Mouse (Mus musculus) layer of hippocampus, adult 11-12 months (tissue): ENCODE results near the gene Enpp7.

Experiments
- DNase-seq: peaks from one replicate; pipeline ENCODE4 v3.0.0; 2022; ENCODE audit warnings: low spot score

Enpp7 gene

DNA sequence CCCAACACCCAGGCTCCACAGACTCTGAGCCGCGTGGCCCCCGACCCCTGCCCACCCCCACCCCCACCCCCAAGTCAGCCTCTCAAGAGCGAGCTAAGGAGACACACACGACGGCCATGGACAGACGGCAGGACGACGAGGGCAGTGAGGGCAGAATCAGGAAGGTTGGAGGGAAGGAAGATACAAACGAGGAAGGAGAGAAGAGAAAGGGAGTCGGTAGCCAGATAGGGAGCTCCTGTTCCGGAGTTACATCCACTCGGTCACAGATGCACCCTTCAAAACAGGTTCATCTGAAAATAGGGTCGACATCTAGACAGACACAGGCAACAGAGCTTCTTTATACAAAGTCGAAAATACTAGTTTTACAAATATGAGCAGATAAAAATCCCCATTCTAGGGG is 48.5 kb downstream of the Enpp7 start:
- DNase-seq = no peak

- no peak for DNase-seq
These were observed 49.2 kb downstream of the Enpp7 start for GRCm38 (mm10) chr11:119036934-119037779.

- no peak for DNase-seq
These were observed 49.9 kb downstream of the Enpp7 start for GRCm38 (mm10) chr11:119037780-119038401.

GRCm38 (mm10) chr11:119038744-119039484 is 50.9 kb downstream of the Enpp7 start:
- DNase-seq = no peak

- no peak for DNase-seq
These were observed 51.9 kb downstream of the Enpp7 start for GRCm38 (mm10) chr11:119039732-119040512.

GRCm38 (mm10) chr11:119040600-119041324 is 52.8 kb downstream of the Enpp7 start, which contains the start of gene Cbx8:
Gene Cbx8, minus strand, starts transcription at chr11:119040969.
- peak; percentile 99 for DNase-seq

GRCm38 (mm10) chr11:119041325-119041716 is 53.3 kb downstream of the Enpp7 start:
- DNase-seq = peak; percentile 57

GRCm38 (mm10) chr11:119041750-119042465 is 53.9 kb downstream of the Enpp7 start:
- no peak for DNase-seq
